Mouse (Mus musculus) lung, embryonic 15.5 days (tissue): ENCODE data around the gene Ktn1. TPM values are rescaled to one million over a fixed set of nuclear protein-coding genes. Genes with fewer than 3 reads are reported as not detected.

Experiments used
- ATAC-seq: fragments of 200-750 bp; cut with Nextera tagmentation; 2 replicates; pipeline ENCODE4 v1.8.0; 2017; ENCODE audit warnings: moderate number of reproducible peaks, borderline replicate concordance; ENCODE audit not compliant: low FRiP score, low TSS enrichment; ENCODE audit errors: extremely low read depth
- H3K27ac ChIP-seq: fragments of 300-500 bp; sonication (generic); 2 replicates; pipeline ENCODE4 v1.5.1; 2015; ENCODE audit warnings: moderate library complexity, mild to moderate bottlenecking, inconsistent platforms
- H3K27me3 ChIP-seq: fragments of 300-500 bp; sonication (generic); 2 replicates; pipeline ENCODE4 v1.6.1; 2015; ENCODE audit warnings: inconsistent platforms
- H3K36me3 ChIP-seq: fragments of 300-500 bp; sonication (generic); 2 replicates; pipeline ENCODE4 v1.6.1; 2015; ENCODE audit warnings: inconsistent platforms
- H3K4me1 ChIP-seq: fragments of 300-500 bp; sonication (generic); 2 replicates; pipeline ENCODE4 v1.6.1; 2015; ENCODE audit warnings: inconsistent platforms
- H3K4me2 ChIP-seq: fragments of 300-500 bp; sonication (generic); 2 replicates; pipeline ENCODE4 v1.6.1; 2015; ENCODE audit warnings: inconsistent platforms, mild to moderate bottlenecking, moderate library complexity
- H3K4me3 ChIP-seq: fragments of 300-500 bp; sonication (generic); 2 replicates; pipeline ENCODE4 v1.5.1; 2015; ENCODE audit warnings: mild to moderate bottlenecking, inconsistent platforms
- H3K9ac ChIP-seq: fragments of 300-500 bp; sonication (generic); 2 replicates; pipeline ENCODE4 v1.6.1; 2015; ENCODE audit warnings: inconsistent platforms
- H3K9me3 ChIP-seq: fragments of 300-500 bp; sonication (generic); 2 replicates; pipeline ENCODE4 v1.6.1; 2016; ENCODE audit warnings: inconsistent platforms
- WGBS: fragments of 180-500 bp; shearing (Covaris S2); methylation state at CpG from one replicate; pipeline ENCODE4 v1.1.7; 2015; 5-methylcytosine and 5-hydroxymethylcytosine counted together
- polyA plus RNA-seq: library from polyadenylated mRNA; unstranded; fragments of >200 nt; fragmentation: Nextera tagmentation; extraction: Ambion mirVana; gene quantifications from 2 replicates; pipeline ENCODE4 v1.2.1, GENCODE M21; 2015

Gene Ktn1
- polyA plus RNA-seq, 1 experiment from 2014 or later: 54.3 TPM

GRCm38 (mm10) chr14:47682886-47683285 lies 34.6 kb downstream of the Ktn1 start:
- no peak for ATAC-seq
- Histone ChIP-seq H3K27me3 (no peaks in the 10 kb centered on the region), H3K4me3 (no peak overlapping the region), H3K9ac (no peak overlapping the region), H3K4me2 (no peak overlapping the region), H3K9me3 (no peaks in the 10 kb centered on the region), H3K27ac (no peak overlapping the region), H3K4me1 (no peaks in the 10 kb centered on the region), H3K36me3 (peaks cover 69% of the 10 kb centered on the region)
- WGBS: 89% methylated on average over 10 of the region's 10 CpGs

- Histone ChIP-seq H3K4me3 (no peak overlapping the region), H3K9ac (no peak overlapping the region), H3K9me3 (no peaks in the 10 kb centered on the region), H3K27ac (no peak overlapping the region), H3K4me1 (no peaks in the 10 kb centered on the region), H3K27me3 (no peaks in the 10 kb centered on the region), H3K36me3 (peaks cover 67% of the 10 kb centered on the region), H3K4me2 (no peak overlapping the region)
- no peak for ATAC-seq
- 95% methylated on average over 5 of the region's 5 CpGs for WGBS
Observed at GRCm38 (mm10) chr14:47684579-47684978, 36.3 kb downstream of the Ktn1 start.

GRCm38 (mm10) chr14:47699126-47699525 lies 50.9 kb downstream of the Ktn1 start:
- Histone ChIP-seq H3K4me2 (no peak overlapping the region), H3K27me3 (no peaks in the 10 kb centered on the region), H3K27ac (no peak overlapping the region), H3K4me1 (no peaks in the 10 kb centered on the region), H3K4me3 (no peak overlapping the region), H3K9me3 (no peaks in the 10 kb centered on the region), H3K36me3 (peaks cover 43% of the 10 kb centered on the region), H3K9ac (no peak overlapping the region)
- 77% methylated on average over 5 of the region's 5 CpGs for WGBS
- ATAC-seq: no peak

GRCm38 (mm10) chr14:47709546-47709945 lies 61.3 kb downstream of the Ktn1 start:
- 60% methylated on average over 3 of the region's 3 CpGs for WGBS
- no peak for ATAC-seq
- H3K4me1 ChIP-seq: no peaks in the 10 kb centered on the region
- no peak overlapping the region for H3K4me3 ChIP-seq
- no peak overlapping the region for H3K27ac ChIP-seq
- no peak overlapping the region for H3K9ac ChIP-seq
- H3K9me3 ChIP-seq: no peaks in the 10 kb centered on the region
- no peak overlapping the region for H3K4me2 ChIP-seq
- H3K27me3 ChIP-seq: no peaks in the 10 kb centered on the region
- H3K36me3 ChIP-seq: peaks cover 55% of the 10 kb centered on the region

GRCm38 (mm10) chr14:47715771-47716170 lies 67.5 kb downstream of the Ktn1 start:
- WGBS: 85% methylated on average over 3 of the region's 3 CpGs
- Histone ChIP-seq H3K36me3 (peaks cover 24% of the 10 kb centered on the region; the same call in 1 of the 2 replicates), H3K9ac (no peak overlapping the region)

GRCm38 (mm10) chr14:47717916-47718606 lies 69.8 kb downstream of the Ktn1 start:
- H3K36me3 ChIP-seq: peaks cover 22% of the 10 kb centered on the region; the same call in 1 of the 2 replicates
- no peaks in the 10 kb centered on the region for H3K27me3 ChIP-seq
- no peaks in the 10 kb centered on the region for H3K4me1 ChIP-seq
- H3K9me3 ChIP-seq: no peaks in the 10 kb centered on the region
- H3K4me2 ChIP-seq: no peak overlapping the region
- 96% methylated on average over 14 of the region's 14 CpGs for WGBS
- no peak for ATAC-seq
- H3K4me3 ChIP-seq: no peak overlapping the region
- no peak overlapping the region for H3K27ac ChIP-seq
- H3K9ac ChIP-seq: no peak overlapping the region

More at GRCm38 (mm10) chr14:47715771-47716170, 67.5 kb downstream of the Ktn1 start:
- no peak overlapping the region for H3K27ac ChIP-seq
- H3K27me3 ChIP-seq: no peaks in the 10 kb centered on the region
- H3K4me3 ChIP-seq: no peak overlapping the region
- no peak overlapping the region for H3K4me2 ChIP-seq
- H3K4me1 ChIP-seq: no peaks in the 10 kb centered on the region
- ATAC-seq: no peak
- no peaks in the 10 kb centered on the region for H3K9me3 ChIP-seq

- Histone ChIP-seq H3K9ac (no peak overlapping the region), H3K9me3 (no peaks in the 10 kb centered on the region), H3K36me3 (peaks cover 38% of the 10 kb centered on the region), H3K4me3 (no peak overlapping the region), H3K27me3 (no peaks in the 10 kb centered on the region), H3K4me2 (no peak overlapping the region), H3K4me1 (no peaks in the 10 kb centered on the region), H3K27ac (no peak overlapping the region)
- 89% methylated on average over 4 of the region's 4 CpGs for WGBS
- no peak for ATAC-seq
Observed at GRCm38 (mm10) chr14:47720023-47720422, 71.8 kb downstream of the Ktn1 start.

- H3K4me3 ChIP-seq: no peak overlapping the region
- no peak for ATAC-seq
- peaks cover 50% of the 10 kb centered on the region for H3K36me3 ChIP-seq
- H3K4me2 ChIP-seq: no peak overlapping the region
- no peak overlapping the region for H3K27ac ChIP-seq
- H3K27me3 ChIP-seq: no peaks in the 10 kb centered on the region
- no peaks in the 10 kb centered on the region for H3K9me3 ChIP-seq
- H3K9ac ChIP-seq: no peak overlapping the region
- H3K4me1 ChIP-seq: no peaks in the 10 kb centered on the region
Observed at GRCm38 (mm10) chr14:47723035-47723434, 74.8 kb downstream of the Ktn1 start.

GRCm38 (mm10) chr14:47728594-47728993 lies 80.3 kb downstream of the Ktn1 start:
- H3K36me3 ChIP-seq: peaks cover 86% of the 10 kb centered on the region
- H3K9ac ChIP-seq: no peak overlapping the region
- 97% methylated on average over 1 of the region's 1 CpGs for WGBS
- no peaks in the 10 kb centered on the region for H3K9me3 ChIP-seq
- no peak overlapping the region for H3K27ac ChIP-seq
- no peaks in the 10 kb centered on the region for H3K27me3 ChIP-seq
- H3K4me2 ChIP-seq: no peak overlapping the region
- no peak for ATAC-seq
- no peak overlapping the region for H3K4me3 ChIP-seq
- no peaks in the 10 kb centered on the region for H3K4me1 ChIP-seq

- H3K36me3 ChIP-seq: peaks cover 65% of the 10 kb centered on the region
- no peak for ATAC-seq
- 90% methylated on average over 12 of the region's 12 CpGs for WGBS
Observed at GRCm38 (mm10) chr14:47735354-47735753, 87.1 kb downstream of the Ktn1 start.

GRCm38 (mm10) chr14:47736471-47736870 lies 88.2 kb downstream of the Ktn1 start:
- peaks cover 59% of the 10 kb centered on the region for H3K36me3 ChIP-seq
- no peaks in the 10 kb centered on the region for H3K4me1 ChIP-seq
- no peak overlapping the region for H3K9ac ChIP-seq
- no peak overlapping the region for H3K27ac ChIP-seq
- H3K27me3 ChIP-seq: no peaks in the 10 kb centered on the region
- ATAC-seq: no peak
- no peak overlapping the region for H3K4me3 ChIP-seq
- H3K4me2 ChIP-seq: no peak overlapping the region
- H3K9me3 ChIP-seq: no peaks in the 10 kb centered on the region
- 82% methylated on average over 8 of the region's 8 CpGs for WGBS

More at GRCm38 (mm10) chr14:47735354-47735753, 87.1 kb downstream of the Ktn1 start:
- Histone ChIP-seq H3K4me1 (no peaks in the 10 kb centered on the region), H3K9me3 (no peaks in the 10 kb centered on the region), H3K27ac (no peak overlapping the region), H3K27me3 (no peaks in the 10 kb centered on the region), H3K4me2 (no peak overlapping the region), H3K9ac (no peak overlapping the region), H3K4me3 (no peak overlapping the region)

- ATAC-seq: no peak
- H3K36me3 ChIP-seq: peaks cover 25% of the 10 kb centered on the region
- no peak overlapping the region for H3K27ac ChIP-seq
- H3K9me3 ChIP-seq: no peaks in the 10 kb centered on the region
- no peaks in the 10 kb centered on the region for H3K27me3 ChIP-seq
- no peak overlapping the region for H3K4me2 ChIP-seq
- WGBS: 70% methylated on average over 5 of the region's 5 CpGs
- H3K9ac ChIP-seq: no peak overlapping the region
- H3K4me1 ChIP-seq: no peaks in the 10 kb centered on the region
- H3K4me3 ChIP-seq: no peak overlapping the region
Observed at GRCm38 (mm10) chr14:47740316-47740996, 92.2 kb downstream of the Ktn1 start.
